Mouse (Mus musculus) forebrain, embryonic 16.5 days (tissue): ENCODE measurements around the gene Itpr2. TPM values are rescaled to one million over a fixed set of nuclear protein-coding genes. Genes with fewer than 3 reads are reported as not detected.

Source experiments
- ATAC-seq: fragments of 200-750 bp; cut with Nextera tagmentation; 2 replicates; pipeline ENCODE4 v1.8.0; 2017; ENCODE audit warnings: mild to moderate bottlenecking, moderate library complexity
- H3K27ac ChIP-seq: fragments of 300-500 bp; sonication (generic); 2 replicates; pipeline ENCODE4 v1.5.1; 2014; ENCODE audit warnings: low read length, control low read depth
- H3K27me3 ChIP-seq: fragments of 300-500 bp; sonication (generic); replicated peaks from 2 replicates; pipeline ENCODE4 v1.6.1; 2014; ENCODE audit warnings: low read length; ENCODE audit not compliant: control insufficient read depth, insufficient read depth
- H3K36me3 ChIP-seq: fragments of 300-500 bp; sonication (generic); 2 replicates; pipeline ENCODE4 v1.6.1; 2014; ENCODE audit not compliant: control insufficient read depth, insufficient read depth
- H3K4me1 ChIP-seq: fragments of 300-500 bp; sonication (generic); replicated peaks from 2 replicates; pipeline ENCODE4 v1.6.1; 2014; ENCODE audit warnings: low read length; ENCODE audit not compliant: control insufficient read depth, insufficient read depth
- H3K4me2 ChIP-seq: fragments of 300-500 bp; sonication (generic); 2 replicates; pipeline ENCODE4 v1.6.1; 2014; ENCODE audit warnings: mild to moderate bottlenecking, low read length, control low read depth
- H3K4me3 ChIP-seq: fragments of 300-500 bp; sonication (generic); replicated peaks from 2 replicates; pipeline ENCODE4 v1.5.1; 2014; ENCODE audit warnings: mild to moderate bottlenecking, low read length, control low read depth
- H3K9ac ChIP-seq: fragments of 300-500 bp; sonication (generic); replicated peaks from 2 replicates; pipeline ENCODE4 v1.6.1; 2014; ENCODE audit warnings: low read depth, low read length, control low read depth
- H3K9me3 ChIP-seq: fragments of 300-500 bp; sonication (generic); 2 replicates; pipeline ENCODE4 v1.6.1; 2016; ENCODE audit warnings: low read length; ENCODE audit not compliant: control insufficient read depth
- WGBS: fragments of 180-500 bp; shearing (Covaris S2); extraction: QIAGEN DNeasy Blood & Tissue Kit; methylation state at CpG from one replicate; pipeline ENCODE4 v1.1.7; 2014; 5-methylcytosine and 5-hydroxymethylcytosine counted together
- polyA plus RNA-seq: library from polyadenylated mRNA; unstranded; fragments of >200 nt; fragmentation: Nextera tagmentation; extraction: Ambion mirVana; gene quantifications from 2 replicates; pipeline ENCODE4 v1.2.1, GENCODE M21; 2015

Gene Itpr2
- polyA plus RNA-seq, 1 experiment from 2014 or later, result 4.7 TPM

GRCm38 (mm10) chr6:146420718-146421117 lies 81.3 kb downstream of the Itpr2 start:
- Histone ChIP-seq H3K27ac (no peak overlapping the region), H3K4me2 (no peak overlapping the region), H3K27me3 (no peaks in the 10 kb centered on the region), H3K9me3 (no peaks in the 10 kb centered on the region), H3K4me3 (no peak overlapping the region), H3K9ac (no peak overlapping the region), H3K4me1 (no peaks in the 10 kb centered on the region), H3K36me3 (no peaks in the 10 kb centered on the region)
- 52% methylated on average over 6 of the region's 6 CpGs for WGBS
- ATAC-seq, result no peak

DNA sequence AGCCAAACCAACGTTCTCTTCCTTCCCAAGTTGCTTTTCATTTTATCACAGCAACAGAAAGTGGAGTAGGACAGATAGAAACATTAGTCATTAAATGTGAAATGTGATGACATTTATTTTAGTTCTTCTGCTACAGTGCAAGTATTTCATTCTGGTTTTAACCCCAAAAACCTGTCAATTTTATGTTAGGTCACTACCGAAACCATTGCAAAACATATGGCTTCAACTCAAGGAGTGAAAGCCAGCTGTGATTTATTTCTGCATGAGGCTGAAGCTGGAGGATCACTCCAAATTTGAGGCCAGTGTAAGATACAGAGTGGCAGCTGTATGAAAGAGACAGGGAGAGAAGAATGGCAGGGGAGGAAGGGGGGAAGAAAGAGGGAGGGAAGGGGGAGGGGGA lies 85.6 kb downstream of the Itpr2 start:
- Histone ChIP-seq H3K9ac (no peak overlapping the region), H3K4me1 (no peaks in the 10 kb centered on the region), H3K4me3 (no peak overlapping the region), H3K9me3 (no peaks in the 10 kb centered on the region), H3K27me3 (no peaks in the 10 kb centered on the region), H3K4me2 (no peak overlapping the region), H3K36me3 (no peaks in the 10 kb centered on the region), H3K27ac (no peak overlapping the region)
- 92% methylated on average over 2 of the region's 2 CpGs for WGBS
- ATAC-seq, result no peak

- H3K4me2 ChIP-seq, result no peak overlapping the region
- H3K27ac ChIP-seq, result no peak overlapping the region
- H3K4me1 ChIP-seq, result 0 out of 2 replicates have a peak, but pooled peaks cover 4% of the 10 kb centered on the region
- H3K9me3 ChIP-seq, result no peaks in the 10 kb centered on the region
- no peaks in the 10 kb centered on the region for H3K27me3 ChIP-seq
- ATAC-seq, result no peak
- WGBS, result 77% methylated on average over 7 of the region's 7 CpGs
- no peak overlapping the region for H3K9ac ChIP-seq
- H3K4me3 ChIP-seq, result no peak overlapping the region
- H3K36me3 ChIP-seq, result no peaks in the 10 kb centered on the region
Observed at GRCm38 (mm10) chr6:146414094-146414493, 87.9 kb downstream of the Itpr2 start.

GRCm38 (mm10) chr6:146411446-146412070 lies 90.5 kb downstream of the Itpr2 start:
- Histone ChIP-seq H3K4me1 (0 out of 2 replicates have a peak, but pooled peaks cover 4% of the 10 kb centered on the region), H3K36me3 (no peaks in the 10 kb centered on the region), H3K9ac (no peak overlapping the region), H3K4me2 (no peak overlapping the region), H3K27ac (no peak overlapping the region), H3K4me3 (no peak overlapping the region), H3K27me3 (no peaks in the 10 kb centered on the region), H3K9me3 (no peaks in the 10 kb centered on the region)
- WGBS, result 80% methylated on average over 16 of the region's 16 CpGs
- no peak for ATAC-seq

DNA sequence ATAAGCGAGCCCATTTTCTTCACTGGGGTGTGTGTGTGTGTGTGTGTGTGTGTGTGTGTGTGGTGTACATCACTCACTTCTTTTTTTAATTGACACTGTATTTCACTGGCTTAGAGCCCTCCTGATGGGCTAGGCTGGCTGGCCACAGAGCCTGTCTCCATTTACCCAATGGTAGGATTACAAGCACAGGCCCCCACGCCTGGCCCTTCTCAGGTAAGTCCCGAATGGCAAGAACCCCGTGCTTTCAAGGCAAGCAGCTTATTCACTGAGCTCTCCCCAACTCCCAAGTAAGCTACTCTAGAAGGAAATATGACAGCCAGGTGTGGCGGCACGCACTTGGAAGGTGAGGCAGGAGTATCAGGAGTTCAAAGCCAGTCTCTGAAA lies 91.6 kb downstream of the Itpr2 start:
- Histone ChIP-seq H3K4me1 (0 out of 2 replicates have a peak, but pooled peaks cover 4% of the 10 kb centered on the region), H3K4me2 (no peak overlapping the region), H3K27me3 (no peaks in the 10 kb centered on the region), H3K9ac (no peak overlapping the region), H3K36me3 (no peaks in the 10 kb centered on the region), H3K27ac (no peak overlapping the region), H3K9me3 (no peaks in the 10 kb centered on the region), H3K4me3 (no peak overlapping the region)
- 74% methylated on average over 6 of the region's 6 CpGs for WGBS
- ATAC-seq, result no peak

GRCm38 (mm10) chr6:146409692-146410426 lies 92.2 kb downstream of the Itpr2 start:
- peak; percentile 87 for ATAC-seq
- Histone ChIP-seq H3K9me3 (no peaks in the 10 kb centered on the region), H3K4me2 (peak overlapping the region; percentile 22; the same call in 1 of the 2 replicates), H3K27me3 (no peaks in the 10 kb centered on the region), H3K9ac (no peak overlapping the region), H3K4me1 (peaks cover 5% of the 10 kb centered on the region), H3K36me3 (no peaks in the 10 kb centered on the region), H3K4me3 (no peak overlapping the region), H3K27ac (peak overlapping the region; percentile 33)
- 19% methylated on average over 10 of the region's 10 CpGs for WGBS

DNA sequence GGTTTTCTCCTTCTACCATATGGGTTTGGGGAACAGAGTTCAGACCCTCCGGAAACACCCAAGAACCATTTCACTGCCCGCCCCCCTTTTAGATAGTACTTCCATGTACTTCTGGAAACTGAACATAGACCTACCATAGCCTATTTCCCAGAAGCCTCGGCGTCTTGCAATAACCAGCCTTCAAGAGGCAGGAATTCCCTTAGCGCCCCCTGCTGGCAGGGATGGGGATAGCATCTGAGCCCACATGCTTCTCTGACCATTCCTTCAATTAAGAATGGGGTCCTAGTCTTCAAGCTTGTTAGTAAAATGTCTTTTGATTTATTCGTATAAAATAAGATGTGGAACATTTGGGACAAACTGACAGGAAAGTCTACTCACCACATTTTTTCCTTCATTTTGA lies 96.6 kb downstream of the Itpr2 start:
- H3K27me3 ChIP-seq, result no peaks in the 10 kb centered on the region
- H3K9ac ChIP-seq, result no peak overlapping the region
- no peaks in the 10 kb centered on the region for H3K36me3 ChIP-seq
- no peaks in the 10 kb centered on the region for H3K9me3 ChIP-seq
- WGBS, result 53% methylated on average over 6 of the region's 6 CpGs
- H3K4me2 ChIP-seq, result no peak overlapping the region
- ATAC-seq, result no peak
- no peak overlapping the region for H3K27ac ChIP-seq
- H3K4me3 ChIP-seq, result no peak overlapping the region
- H3K4me1 ChIP-seq, result peaks cover 21% of the 10 kb centered on the region

DNA sequence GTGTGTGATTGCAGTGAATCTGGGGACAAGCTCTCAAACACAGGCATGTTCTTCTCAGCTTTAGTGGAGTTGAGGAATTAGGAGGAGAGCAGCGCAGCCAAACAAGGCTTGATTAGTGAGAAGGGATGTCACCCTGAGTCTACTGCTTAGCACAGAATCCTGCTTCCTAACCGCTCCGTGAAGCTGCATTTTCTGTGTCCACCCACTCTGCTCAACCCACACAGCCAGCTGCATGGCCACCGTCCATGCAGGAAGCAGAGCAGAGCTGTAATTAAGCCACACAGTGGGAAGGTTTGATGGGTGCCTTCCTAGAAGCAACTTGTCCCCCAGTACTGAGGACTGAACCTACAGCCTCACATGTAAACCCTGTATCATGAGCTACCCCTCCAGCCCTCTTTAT lies 97.1 kb downstream of the Itpr2 start:
- no peaks in the 10 kb centered on the region for H3K36me3 ChIP-seq
- H3K9ac ChIP-seq, result no peak overlapping the region
- WGBS, result 69% methylated on average over 4 of the region's 4 CpGs
- no peak for ATAC-seq
- H3K4me2 ChIP-seq, result no peak overlapping the region
- H3K9me3 ChIP-seq, result no peaks in the 10 kb centered on the region
- H3K4me1 ChIP-seq, result peaks cover 18% of the 10 kb centered on the region
- no peak overlapping the region for H3K27ac ChIP-seq
- no peaks in the 10 kb centered on the region for H3K27me3 ChIP-seq
- no peak overlapping the region for H3K4me3 ChIP-seq

- Histone ChIP-seq H3K27ac (no peak overlapping the region), H3K4me3 (no peak overlapping the region), H3K4me2 (no peak overlapping the region), H3K9ac (peak overlapping the region; percentile 22; the same call in 1 of the 2 replicates), H3K9me3 (no peaks in the 10 kb centered on the region), H3K4me1 (peaks cover 17% of the 10 kb centered on the region), H3K27me3 (no peaks in the 10 kb centered on the region), H3K36me3 (no peaks in the 10 kb centered on the region)
- no peak for ATAC-seq
- 17% methylated on average over 10 of the region's 10 CpGs for WGBS
Observed at GRCm38 (mm10) chr6:146404156-146404555, 97.9 kb downstream of the Itpr2 start.
